Mouse (Mus musculus) myocyte (in vitro differentiated cells): Measurements from ENCODE around the gene Sept12. TPM values are rescaled to one million over a fixed set of nuclear protein-coding genes. Genes with fewer than 3 reads are reported as not detected.

Experiments used
- H3K27me3 ChIP-seq: one replicate; pipeline ENCODE4 v1.6.1; 2011; ENCODE audit not compliant: control insufficient read depth, insufficient read depth, insufficient read length
- H3K36me3 ChIP-seq: one replicate; pipeline ENCODE4 v1.6.1; 2011; ENCODE audit not compliant: control insufficient read depth, insufficient read depth
- H3K4me2 ChIP-seq: one replicate; pipeline ENCODE4 v1.6.1; 2011; ENCODE audit warnings: low read depth, control low read depth
- H3K4me3 ChIP-seq: one replicate; pipeline ENCODE4 v1.5.1; 2011; ENCODE audit warnings: mild to moderate bottlenecking, control low read depth, moderate library complexity
- H3K79me2 ChIP-seq: one replicate; pipeline ENCODE4 v1.6.1; 2011; ENCODE audit not compliant: control insufficient read depth, insufficient read depth
- H3ac ChIP-seq: one replicate; pipeline ENCODE4 v1.6.1; 2011; ENCODE audit not compliant: control insufficient read depth, insufficient read length
- CEBPB ChIP-seq: IDR thresholded peaks from 2 replicates; pipeline ENCODE4 v1.6.1; 2011; ENCODE audit warnings: mild to moderate bottlenecking, moderate library complexity; ENCODE audit not compliant: poor library complexity, insufficient read depth, severe bottlenecking
- E2F4 ChIP-seq: IDR thresholded peaks from one replicate; pipeline ENCODE4 v1.6.1; 2011; ENCODE audit warnings: mild to moderate bottlenecking, control low read depth, moderate library complexity; ENCODE audit not compliant: insufficient read depth
- MAX ChIP-seq: IDR thresholded peaks from one replicate; pipeline ENCODE4 v1.6.1; 2011; ENCODE audit warnings: low read depth, mild to moderate bottlenecking, control low read depth
- MYOD1 ChIP-seq, 3 experiments: IDR thresholded peaks; one replicate each; pipeline ENCODE4 v1.6.1; 2011; ENCODE audit warnings: control low read depth in 2 of 3, low read depth in 2 of 3, mild to moderate bottlenecking in 2 of 3, moderate library complexity in 1 of 3; ENCODE audit not compliant: insufficient read length in 2 of 3, control insufficient read depth in 1 of 3
- MYOG ChIP-seq, 3 experiments: IDR thresholded peaks; one replicate each; pipeline ENCODE4 v1.6.1; 2011; ENCODE audit warnings: control low read depth in 2 of 3, low read depth in 2 of 3, mild to moderate bottlenecking in 2 of 3; ENCODE audit not compliant: insufficient read length in 2 of 3, control insufficient read depth in 1 of 3, insufficient read depth in 1 of 3
- POLR2A ChIP-seq: IDR thresholded peaks from one replicate; pipeline ENCODE4 v1.6.1; 2011; ENCODE audit warnings: low read depth, mild to moderate bottlenecking, control low read depth, moderate library complexity; ENCODE audit not compliant: insufficient read length
- POLR2AphosphoS2 ChIP-seq: IDR thresholded peaks from one replicate; pipeline ENCODE4 v1.6.1; 2011; ENCODE audit warnings: low read depth, control low read depth; ENCODE audit not compliant: insufficient read length
- REST ChIP-seq: IDR thresholded peaks from one replicate; pipeline ENCODE4 v1.6.1; 2011; ENCODE audit warnings: mild to moderate bottlenecking, control low read depth, moderate library complexity; ENCODE audit not compliant: insufficient read depth, insufficient read length
- SRF ChIP-seq: IDR thresholded peaks from one replicate; pipeline ENCODE4 v1.6.1; 2011; ENCODE audit warnings: low read depth; ENCODE audit not compliant: control insufficient read depth, insufficient read length
- TCF12 ChIP-seq: IDR thresholded peaks from one replicate; pipeline ENCODE4 v1.6.1; 2011; ENCODE audit warnings: mild to moderate bottlenecking, control low read depth; ENCODE audit not compliant: poor library complexity, insufficient read depth, severe bottlenecking
- TCF3 ChIP-seq: IDR thresholded peaks from one replicate; pipeline ENCODE4 v1.6.1; 2011; ENCODE audit warnings: low read depth, control low read depth; ENCODE audit not compliant: insufficient read length
- USF1 ChIP-seq: IDR thresholded peaks from one replicate; pipeline ENCODE4 v1.6.1; 2011; ENCODE audit warnings: low read depth, mild to moderate bottlenecking, control low read depth, moderate library complexity
- polyA plus RNA-seq: library from polyadenylated mRNA; unstranded; fragments of >200 nt; fragmentation: generic; extraction: Trizol; gene quantifications from one replicate; pipeline ENCODE4 v1.2.1, GENCODE M21; 2012; ENCODE audit warnings: missing spikeins

The Sept12 gene
- 0.04 TPM for polyA plus RNA-seq

- Histone ChIP-seq H3K27me3 (peaks cover 8% of the 10 kb centered on the region), H3K4me3 (no peak within 1 kb of the TSS), H3K79me2 (no peaks in the 10 kb centered on the region), H3K4me2 (no peak within 1 kb of the TSS), H3K36me3 (no peaks in the 10 kb centered on the region), H3ac (no peak within 1 kb of the TSS)
- no peak for TF ChIP-seq TCF3
- no peak for TF ChIP-seq MYOG (IDR thresholded peaks at IDR 0.05; ENCODE audit: control insufficient read depth in 1 of 3, insufficient read depth in 1 of 3, insufficient read length in 2 of 3, low read depth in 2 of 3)
These were observed at the start of gene Sept12 for GRCm38 (mm10) chr16:4997553-4997952. TSS of gene Sept12 (minus strand) at chr16:4997852.

- peaks cover 30% of the 10 kb centered on the region for H3K79me2 ChIP-seq
- no peak overlapping the region for H3ac ChIP-seq
- TF ChIP-seq CEBPB = no peak
- no peak for TF ChIP-seq MYOG (IDR thresholded peaks at IDR 0.05; ENCODE audit: control insufficient read depth in 1 of 3, insufficient read depth in 1 of 3, insufficient read length in 2 of 3, low read depth in 2 of 3)
- no peak for TF ChIP-seq SRF
- TF ChIP-seq TCF12 = no peak
- no peak for TF ChIP-seq POLR2AphosphoS2
- no peak for TF ChIP-seq TCF3
- TF ChIP-seq MYOD1 (IDR thresholded peaks at IDR 0.05; ENCODE audit: control insufficient read depth in 1 of 3, insufficient read length in 2 of 3, low read depth in 2 of 3) = no peak
- TF ChIP-seq USF1 = no peak
- no peak for TF ChIP-seq E2F4
- TF ChIP-seq POLR2A = no peak
- TF ChIP-seq MAX = no peak
- no peak for TF ChIP-seq REST
- no peaks in the 10 kb centered on the region for H3K27me3 ChIP-seq
- H3K4me3 ChIP-seq = no peak overlapping the region
- no peak overlapping the region for H3K4me2 ChIP-seq
- H3K36me3 ChIP-seq = peaks cover 51% of the 10 kb centered on the region
These were observed 47.7 kb upstream of the Sept12 start for GRCm38 (mm10) chr16:5045322-5045721.

GRCm38 (mm10) chr16:5036649-5037234, 39.1 kb upstream of the Sept12 start:
- H3K27me3 ChIP-seq = no peaks in the 10 kb centered on the region
- TF ChIP-seq SRF (no peak), MYOD1 (IDR thresholded peaks at IDR 0.05; ENCODE audit: control insufficient read depth in 1 of 3, insufficient read length in 2 of 3, low read depth in 2 of 3) (no peak), MYOG (IDR thresholded peaks at IDR 0.05; ENCODE audit: control insufficient read depth in 1 of 3, insufficient read depth in 1 of 3, insufficient read length in 2 of 3, low read depth in 2 of 3) (no peak), POLR2AphosphoS2 (no peak), POLR2A (no peak), CEBPB (no peak), MAX (no peak), TCF3 (no peak), USF1 (no peak)
- no peak overlapping the region for H3K4me2 ChIP-seq
- no peak overlapping the region for H3K4me3 ChIP-seq
- H3K79me2 ChIP-seq = no peaks in the 10 kb centered on the region
- H3ac ChIP-seq = no peak overlapping the region
- peaks cover 74% of the 10 kb centered on the region for H3K36me3 ChIP-seq

GRCm38 (mm10) chr16:5035591-5035990, 37.9 kb upstream of the Sept12 start:
- H3ac ChIP-seq = no peak overlapping the region
- no peak overlapping the region for H3K4me2 ChIP-seq
- H3K36me3 ChIP-seq = peaks cover 74% of the 10 kb centered on the region
- no peak for TF ChIP-seq SRF
- no peak for TF ChIP-seq MYOD1 (IDR thresholded peaks at IDR 0.05; ENCODE audit: control insufficient read depth in 1 of 3, insufficient read length in 2 of 3, low read depth in 2 of 3)
- TF ChIP-seq MAX = no peak
- no peak for TF ChIP-seq USF1
- TF ChIP-seq REST = no peak
- TF ChIP-seq POLR2AphosphoS2 = no peak
- no peak for TF ChIP-seq TCF12
- no peak for TF ChIP-seq MYOG (IDR thresholded peaks at IDR 0.05; ENCODE audit: control insufficient read depth in 1 of 3, insufficient read depth in 1 of 3, insufficient read length in 2 of 3, low read depth in 2 of 3)
- no peak for TF ChIP-seq CEBPB
- no peak for TF ChIP-seq TCF3
- no peak for TF ChIP-seq E2F4
- no peak for TF ChIP-seq POLR2A
- H3K4me3 ChIP-seq = no peak overlapping the region
- H3K27me3 ChIP-seq = no peaks in the 10 kb centered on the region
- H3K79me2 ChIP-seq = no peaks in the 10 kb centered on the region

- TF ChIP-seq REST = no peak
- TF ChIP-seq USF1 = no peak
- TF ChIP-seq MYOD1 (IDR thresholded peaks at IDR 0.05; ENCODE audit: control insufficient read depth in 1 of 3, insufficient read length in 2 of 3, low read depth in 2 of 3) = no peak
- TF ChIP-seq TCF12 = no peak
- no peak for TF ChIP-seq TCF3
- TF ChIP-seq CEBPB = no peak
- Histone ChIP-seq H3K79me2 (no peaks in the 10 kb centered on the region), H3K36me3 (peaks cover 84% of the 10 kb centered on the region), H3K27me3 (no peaks in the 10 kb centered on the region), H3K4me3 (no peak overlapping the region), H3ac (no peak overlapping the region), H3K4me2 (no peak overlapping the region)
These were observed 32.2 kb upstream of the Sept12 start for GRCm38 (mm10) chr16:5029847-5030246.
